Mouse (Mus musculus) midbrain, embryonic 15.5 days (tissue): ENCODE results near the gene Rangap1. TPM values are rescaled to one million over a fixed set of nuclear protein-coding genes. Genes with fewer than 3 reads are reported as not detected.
A peak's percentile ranks its signal among the peaks of the same experiment; 100 is the strongest.
"Not testable (repeated sequence)": the region's sequence is repeated elsewhere in the genome, so short reads cannot be mapped to it uniquely, and the experiment has no call there.

Experiments
- ATAC-seq: fragments of 200-750 bp; cut with Nextera tagmentation; replicated peaks from 2 replicates; pipeline ENCODE4 v1.8.0; 2017; ENCODE audit warnings: moderate TSS enrichment
- H3K27ac ChIP-seq: fragments of 300-500 bp; sonication (generic); 2 replicates; pipeline ENCODE4 v1.5.1; 2015; ENCODE audit warnings: mild to moderate bottlenecking, inconsistent platforms
- H3K27me3 ChIP-seq: fragments of 300-500 bp; sonication (generic); replicated peaks from 2 replicates; pipeline ENCODE4 v1.6.1; 2015; ENCODE audit warnings: inconsistent platforms
- H3K36me3 ChIP-seq: fragments of 300-500 bp; sonication (generic); replicated peaks from 2 replicates; pipeline ENCODE4 v1.6.1; 2015; ENCODE audit warnings: inconsistent platforms
- H3K4me1 ChIP-seq: fragments of 300-500 bp; sonication (generic); 2 replicates; pipeline ENCODE4 v1.6.1; 2015; ENCODE audit warnings: inconsistent platforms
- H3K4me2 ChIP-seq: fragments of 300-500 bp; sonication (generic); 2 replicates; pipeline ENCODE4 v1.6.1; 2015; ENCODE audit warnings: inconsistent platforms, mild to moderate bottlenecking, moderate library complexity
- H3K4me3 ChIP-seq: fragments of 300-500 bp; sonication (generic); 2 replicates; pipeline ENCODE4 v1.5.1; 2015; ENCODE audit warnings: mild to moderate bottlenecking, inconsistent platforms
- H3K9ac ChIP-seq: fragments of 300-500 bp; sonication (generic); 2 replicates; pipeline ENCODE4 v1.6.1; 2015; ENCODE audit warnings: mild to moderate bottlenecking, inconsistent platforms
- H3K9me3 ChIP-seq: fragments of 300-500 bp; sonication (generic); 2 replicates; pipeline ENCODE4 v1.6.1; 2016; ENCODE audit warnings: inconsistent platforms
- WGBS: fragments of 180-500 bp; shearing (Covaris S2); methylation state at CpG from one replicate; pipeline ENCODE4 v1.1.7; 2015; ENCODE audit warnings: mixed read lengths; 5-methylcytosine and 5-hydroxymethylcytosine counted together
- polyA plus RNA-seq: library from polyadenylated mRNA; unstranded; fragments of >200 nt; fragmentation: Nextera tagmentation; extraction: Ambion mirVana; gene quantifications from 2 replicates; pipeline ENCODE4 v1.2.1, GENCODE M21; 2015

Rangap1 gene
- polyA plus RNA-seq, 1 experiment from 2014 or later: 164 TPM

- ATAC-seq: no peak
- no peaks in the 10 kb centered on the region for H3K27me3 ChIP-seq
- peaks cover 26% of the 10 kb centered on the region for H3K36me3 ChIP-seq
- H3K4me1 ChIP-seq: no peaks in the 10 kb centered on the region
- 84% methylated on average over 13 of the region's 13 CpGs for WGBS
- no peak overlapping the region for H3K9ac ChIP-seq
- no peaks in the 10 kb centered on the region for H3K9me3 ChIP-seq
- no peak overlapping the region for H3K4me3 ChIP-seq
- H3K27ac ChIP-seq: no peak overlapping the region
- H3K4me2 ChIP-seq: no peak overlapping the region
These were observed 42.8 kb downstream of the Rangap1 start for GRCm38 (mm10) chr15:81702306-81703093.

GRCm38 (mm10) chr15:81701350-81701749, 44.0 kb downstream of the Rangap1 start:
- H3K9me3 ChIP-seq, H3K4me3 ChIP-seq, H3K4me1 ChIP-seq, ATAC-seq, H3K4me2 ChIP-seq, H3K9ac ChIP-seq, H3K27ac ChIP-seq, H3K27me3 ChIP-seq: not testable (repeated sequence)
- 77% methylated on average over 4 of the region's 4 CpGs for WGBS
- H3K36me3 ChIP-seq: peaks cover 20% of the 10 kb centered on the region

- Histone ChIP-seq H3K27ac (no peak overlapping the region), H3K4me1 (no peaks in the 10 kb centered on the region), H3K4me3 (no peak overlapping the region), H3K9me3 (no peaks in the 10 kb centered on the region), H3K27me3 (no peaks in the 10 kb centered on the region), H3K36me3 (peaks cover 15% of the 10 kb centered on the region), H3K9ac (no peak overlapping the region), H3K4me2 (no peak overlapping the region)
- WGBS: 85% methylated on average over 8 of the region's 8 CpGs
- no peak for ATAC-seq
These were observed 44.7 kb downstream of the Rangap1 start for GRCm38 (mm10) chr15:81700601-81701000.

GRCm38 (mm10) chr15:81700161-81700560, 45.2 kb downstream of the Rangap1 start:
- no peak for ATAC-seq
- Histone ChIP-seq H3K27ac (no peak overlapping the region), H3K9me3 (no peaks in the 10 kb centered on the region), H3K27me3 (no peaks in the 10 kb centered on the region), H3K36me3 (peaks cover 10% of the 10 kb centered on the region), H3K4me3 (no peak overlapping the region), H3K4me2 (no peak overlapping the region), H3K9ac (no peak overlapping the region), H3K4me1 (no peaks in the 10 kb centered on the region)
- WGBS: 84% methylated on average over 2 of the region's 2 CpGs

- H3K27ac ChIP-seq: no peak overlapping the region
- no peak overlapping the region for H3K4me2 ChIP-seq
- no peak for ATAC-seq
- 73% methylated on average over 2 of the region's 2 CpGs for WGBS
- H3K4me1 ChIP-seq: peaks cover 14% of the 10 kb centered on the region
- H3K27me3 ChIP-seq: peaks cover 3% of the 10 kb centered on the region
- no peaks in the 10 kb centered on the region for H3K36me3 ChIP-seq
- no peak overlapping the region for H3K9ac ChIP-seq
- H3K9me3 ChIP-seq: no peaks in the 10 kb centered on the region
- no peak overlapping the region for H3K4me3 ChIP-seq
These were observed 46.8 kb downstream of the Rangap1 start for GRCm38 (mm10) chr15:81698532-81698931.

- WGBS: 56% methylated on average over 3 of the region's 3 CpGs
- Histone ChIP-seq H3K4me1 (peaks cover 21% of the 10 kb centered on the region), H3K4me3 (no peak overlapping the region), H3K4me2 (no peak overlapping the region), H3K27me3 (peaks cover 10% of the 10 kb centered on the region), H3K36me3 (no peaks in the 10 kb centered on the region), H3K9ac (no peak overlapping the region), H3K9me3 (no peaks in the 10 kb centered on the region), H3K27ac (no peak overlapping the region)
- ATAC-seq: no peak
These were observed 47.5 kb downstream of the Rangap1 start for GRCm38 (mm10) chr15:81697847-81698246.

- no peaks in the 10 kb centered on the region for H3K36me3 ChIP-seq
- no peaks in the 10 kb centered on the region for H3K9me3 ChIP-seq
- H3K27ac ChIP-seq: 0 out of 2 replicates have a peak within 1 kb of the TSS, but pooled peaks have one; percentile 17
- H3K9ac ChIP-seq: no peak within 1 kb of the TSS
- no peak for ATAC-seq
- 61% methylated on average over 7 of the region's 7 CpGs for WGBS
- peaks cover 24% of the 10 kb centered on the region for H3K4me1 ChIP-seq
- H3K27me3 ChIP-seq: peaks cover 16% of the 10 kb centered on the region
- H3K4me3 ChIP-seq: no peak within 1 kb of the TSS
- no peak within 1 kb of the TSS for H3K4me2 ChIP-seq
These were observed 48.2 kb downstream of the Rangap1 start, which contains the start of gene Chadl for GRCm38 (mm10) chr15:81697175-81697574. Chadl (minus strand) TSS chr15:81697287.

GRCm38 (mm10) chr15:81694891-81695290, 50.4 kb downstream of the Rangap1 start:
- Histone ChIP-seq H3K27ac (peak overlapping the region; percentile 67; the same call in 1 of the 2 replicates), H3K4me1 (peaks cover 24% of the 10 kb centered on the region), H3K9ac (peak overlapping the region; percentile 74), H3K27me3 (peaks cover 23% of the 10 kb centered on the region), H3K9me3 (no peaks in the 10 kb centered on the region), H3K36me3 (no peaks in the 10 kb centered on the region), H3K4me3 (peak overlapping the region; percentile 56), H3K4me2 (peak overlapping the region; percentile 89)
- ATAC-seq: no peak
- WGBS: 24% methylated on average over 19 of the region's 19 CpGs

GRCm38 (mm10) chr15:81693967-81694881, 51.1 kb downstream of the Rangap1 start:
- peak overlapping the region; percentile 89 for H3K4me2 ChIP-seq
- H3K27ac ChIP-seq: peak overlapping the region; percentile 67
- WGBS: under 1% methylated on average over 80 of the region's 107 CpGs
- no peaks in the 10 kb centered on the region for H3K9me3 ChIP-seq
- H3K27me3 ChIP-seq: peaks cover 23% of the 10 kb centered on the region
- no peaks in the 10 kb centered on the region for H3K36me3 ChIP-seq
- ATAC-seq: peak; percentile 86
- H3K4me3 ChIP-seq: peak overlapping the region; percentile 56
- peak overlapping the region; percentile 74 for H3K9ac ChIP-seq
- H3K4me1 ChIP-seq: peaks cover 24% of the 10 kb centered on the region

GRCm38 (mm10) chr15:81693366-81693966, 51.9 kb downstream of the Rangap1 start:
- Histone ChIP-seq H3K4me1 (peaks cover 24% of the 10 kb centered on the region), H3K27me3 (peaks cover 23% of the 10 kb centered on the region), H3K27ac (peak overlapping the region; percentile 67), H3K9me3 (no peaks in the 10 kb centered on the region), H3K9ac (peak overlapping the region; percentile 74), H3K36me3 (no peaks in the 10 kb centered on the region; the same call in 1 of the 2 replicates), H3K4me3 (peak overlapping the region; percentile 56), H3K4me2 (peak overlapping the region; percentile 89)
- 2% methylated on average over 41 of the region's 41 CpGs for WGBS
- ATAC-seq: peak; percentile 28

- H3K36me3 ChIP-seq: peaks cover 54% of the 10 kb centered on the region
- H3K4me3 ChIP-seq: no peak overlapping the region
- H3K4me2 ChIP-seq: no peak overlapping the region
- no peak overlapping the region for H3K27ac ChIP-seq
- WGBS: 94% methylated on average over 4 of the region's 4 CpGs
- no peaks in the 10 kb centered on the region for H3K9me3 ChIP-seq
- no peak for ATAC-seq
- H3K27me3 ChIP-seq: no peaks in the 10 kb centered on the region
- H3K9ac ChIP-seq: no peak overlapping the region
- no peaks in the 10 kb centered on the region for H3K4me1 ChIP-seq
These were observed 65.0 kb downstream of the Rangap1 start for GRCm38 (mm10) chr15:81680301-81680805.

- Histone ChIP-seq H3K9ac (no peak overlapping the region), H3K9me3 (no peaks in the 10 kb centered on the region), H3K27me3 (no peaks in the 10 kb centered on the region), H3K4me3 (no peak overlapping the region), H3K4me2 (no peak overlapping the region), H3K4me1 (no peaks in the 10 kb centered on the region), H3K36me3 (peaks cover 35% of the 10 kb centered on the region; the same call in 1 of the 2 replicates), H3K27ac (no peak overlapping the region)
- 91% methylated on average over 3 of the region's 3 CpGs for WGBS
- ATAC-seq: no peak
These were observed 68.7 kb downstream of the Rangap1 start for GRCm38 (mm10) chr15:81676637-81677036.
